Mouse (Mus musculus) urinary bladder, adult 18-20 months (tissue): ENCODE data around the gene Epsti1.

Source experiments
- DNase-seq, 2 experiments: peaks; one replicate each; pipeline ENCODE4 v3.0.0; 2022; ENCODE audit warnings: low spot score in 2 of 2, mixed read lengths in 2 of 2

Epsti1 gene

DNA sequence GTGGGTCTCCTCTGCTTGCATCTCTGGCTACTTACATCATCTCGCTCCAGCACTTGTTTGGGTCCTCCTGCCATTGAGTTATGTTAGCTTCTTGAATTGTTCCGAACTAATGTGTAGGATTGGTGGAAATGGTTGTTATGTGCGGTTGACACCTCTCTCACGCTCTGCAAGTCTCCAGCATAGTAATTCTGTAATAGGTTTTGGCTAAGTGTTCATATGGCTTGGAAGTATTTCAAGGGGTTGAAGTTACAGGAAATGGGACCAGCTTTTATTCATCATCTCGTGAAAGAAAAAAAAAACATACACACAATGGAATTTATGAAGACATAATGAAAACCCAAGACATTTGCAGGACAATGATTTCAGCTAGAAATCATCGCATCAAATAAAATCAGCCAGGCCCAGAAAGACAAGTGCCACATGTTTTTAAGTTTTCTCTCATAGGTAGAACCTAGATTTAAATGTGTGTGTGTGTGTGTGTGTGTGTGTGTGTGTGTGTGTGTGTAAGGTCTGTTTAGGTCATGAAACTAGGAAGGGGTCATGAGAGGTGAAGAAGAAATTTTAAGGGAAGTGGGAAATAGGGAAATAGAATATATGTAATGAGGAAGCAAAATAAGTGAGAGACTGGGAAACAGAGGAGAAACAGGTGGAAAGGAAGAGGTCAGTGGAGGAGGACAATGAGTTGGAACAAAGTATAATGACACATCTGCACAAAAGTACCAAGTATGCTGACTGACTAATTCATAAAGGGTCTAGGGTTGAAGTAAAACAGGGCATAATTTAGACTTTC, 19.2 kb downstream of the Epsti1 start:
- no peak for DNase-seq

DNA sequence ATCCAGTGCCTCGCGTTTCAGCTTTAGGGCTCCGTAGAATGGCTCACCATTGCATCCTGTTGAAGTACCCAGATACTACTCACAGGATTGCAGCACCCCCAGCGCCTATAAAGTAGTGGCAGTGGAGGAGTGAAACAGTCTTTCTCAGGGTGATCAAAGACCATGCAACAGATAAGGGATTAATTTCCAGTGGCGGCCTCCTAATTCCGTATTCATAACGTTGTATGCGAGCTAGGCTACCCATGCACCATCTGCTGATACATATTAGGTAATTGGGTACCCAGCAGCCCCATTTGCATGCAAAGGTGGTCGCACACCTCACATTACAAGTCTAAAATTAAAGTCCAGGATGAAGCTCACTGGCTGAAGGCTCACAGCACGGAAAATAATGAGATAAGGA, 21.4 kb downstream of the Epsti1 start:
- DNase-seq = no peak

DNA sequence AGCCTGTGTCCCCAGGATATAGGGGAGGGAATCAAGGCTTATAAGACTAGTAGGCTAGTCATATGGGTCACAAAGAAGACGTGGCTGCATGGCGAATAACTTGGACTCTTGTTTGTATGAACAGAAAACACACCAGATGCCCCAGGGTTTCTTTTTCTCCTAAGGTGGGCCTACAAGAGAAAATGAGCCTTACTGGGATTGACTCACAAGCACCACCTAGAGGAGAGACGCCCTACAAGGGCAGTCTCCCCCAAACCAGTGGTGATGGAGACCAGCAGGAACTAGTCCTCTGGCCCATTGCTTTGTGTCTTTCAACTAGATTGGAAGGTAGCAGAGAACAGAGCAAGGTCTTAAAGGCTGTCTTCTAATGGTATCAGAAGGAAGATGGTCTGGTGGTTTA, 22.7 kb downstream of the Epsti1 start:
- DNase-seq = no peak

DNA sequence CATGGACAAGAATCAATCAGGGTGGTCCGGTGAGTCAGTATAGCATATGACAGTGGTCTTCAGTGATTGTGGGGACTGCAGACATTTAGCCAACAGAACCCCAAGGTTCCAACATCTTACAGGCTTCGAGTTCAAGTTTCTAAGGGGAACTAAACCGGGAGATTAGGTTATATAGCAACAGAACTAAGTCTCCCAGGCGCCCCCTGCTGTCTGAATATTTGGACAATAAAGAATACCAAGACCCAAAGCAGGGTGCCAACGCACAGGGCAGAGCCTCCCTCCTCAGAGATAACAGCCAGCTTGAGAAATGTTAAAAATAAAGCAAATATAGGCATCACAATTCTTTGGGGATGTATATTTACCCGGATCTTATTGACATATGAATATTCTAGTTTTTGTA, 24.0 kb downstream of the Epsti1 start:
- DNase-seq = peak; percentile 34 to 45

DNA sequence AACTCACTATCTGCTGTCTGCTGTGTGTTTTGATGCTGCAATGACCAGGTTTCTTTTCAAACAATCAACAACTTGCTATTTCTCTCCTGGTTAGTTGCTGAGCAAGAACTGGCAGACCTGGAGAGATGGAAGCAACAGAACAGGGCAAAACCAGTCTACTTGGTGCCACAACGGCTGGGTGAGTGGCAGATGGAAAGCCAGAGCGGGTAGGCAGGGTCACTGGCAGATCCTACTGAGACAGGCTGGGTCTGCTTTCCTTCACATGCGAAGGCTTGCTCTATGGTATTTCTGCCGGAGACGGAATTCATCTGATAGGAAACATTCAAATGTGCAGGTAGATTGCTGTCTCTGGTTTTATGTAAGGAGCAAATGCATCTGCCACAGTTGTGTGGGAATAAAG, 24.6 kb downstream of the Epsti1 start:
- no peak for DNase-seq

DNA sequence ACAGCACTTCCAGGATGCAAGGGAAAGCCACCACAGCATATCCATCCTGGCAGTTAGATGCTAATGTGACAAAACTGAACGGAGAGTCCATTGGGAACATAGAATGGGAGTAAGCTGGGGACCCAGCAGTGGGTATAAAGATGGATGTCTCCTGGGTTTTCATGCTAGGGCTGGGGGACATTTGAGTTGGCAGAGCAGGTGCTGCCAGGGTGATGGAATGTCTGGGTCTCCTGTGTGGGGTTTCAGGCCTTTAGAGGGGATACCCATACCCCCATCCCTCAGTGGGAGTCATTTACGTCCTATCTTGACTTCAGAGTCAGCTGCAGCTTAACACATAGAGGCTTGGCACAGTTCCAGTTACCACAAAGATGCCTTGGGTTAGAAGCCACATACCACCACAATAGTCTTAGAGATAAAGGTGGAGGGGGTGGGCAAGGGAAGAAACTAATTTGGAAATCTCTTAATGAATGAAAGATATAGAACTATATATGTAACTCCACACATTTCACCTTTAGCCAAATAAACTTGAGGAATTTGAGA, 25.2 kb downstream of the Epsti1 start:
- no peak for DNase-seq

DNA sequence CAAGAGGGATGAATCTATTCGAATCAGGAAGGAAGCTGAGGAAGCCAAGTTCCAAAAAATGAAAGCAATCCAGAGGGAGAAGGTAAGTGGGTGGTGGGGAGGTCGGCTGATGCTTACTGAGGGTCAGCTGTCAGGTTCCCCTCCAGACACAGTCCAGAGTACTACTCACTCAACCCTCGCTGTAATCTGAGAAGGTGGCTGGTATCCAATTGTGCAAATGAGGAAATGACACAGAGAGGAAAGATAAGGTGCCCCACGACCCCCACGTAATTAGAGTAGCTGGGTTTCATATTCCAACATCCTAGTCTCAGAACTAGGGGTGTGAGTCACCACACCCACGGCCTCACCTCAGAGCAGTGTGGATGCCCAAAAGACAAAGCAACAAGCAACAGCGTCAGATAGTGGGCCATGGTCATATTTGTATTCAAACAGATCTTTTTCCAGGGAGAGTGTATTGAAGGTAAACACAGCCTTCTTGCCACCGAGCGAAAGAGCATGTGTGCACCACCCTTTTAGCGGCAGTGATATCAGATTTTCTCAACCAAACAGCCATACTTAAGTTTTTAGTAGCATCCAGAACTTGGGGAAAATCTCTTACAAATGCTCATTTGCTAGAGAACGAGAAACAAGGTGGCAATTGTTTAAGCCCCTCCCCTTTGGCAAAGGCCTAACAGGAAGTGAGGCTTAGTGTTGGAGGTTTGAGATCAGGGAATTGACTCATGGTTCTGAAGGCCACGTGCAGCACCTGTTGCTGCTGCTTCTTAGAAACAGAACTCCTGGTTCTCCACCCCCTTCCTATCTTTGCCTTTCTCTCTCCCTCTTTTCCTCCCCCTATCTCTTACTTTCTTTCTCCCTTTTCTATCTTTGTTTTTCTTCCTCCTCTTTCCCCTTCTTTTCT, 28.4 kb downstream of the Epsti1 start:
- no peak for DNase-seq

DNA sequence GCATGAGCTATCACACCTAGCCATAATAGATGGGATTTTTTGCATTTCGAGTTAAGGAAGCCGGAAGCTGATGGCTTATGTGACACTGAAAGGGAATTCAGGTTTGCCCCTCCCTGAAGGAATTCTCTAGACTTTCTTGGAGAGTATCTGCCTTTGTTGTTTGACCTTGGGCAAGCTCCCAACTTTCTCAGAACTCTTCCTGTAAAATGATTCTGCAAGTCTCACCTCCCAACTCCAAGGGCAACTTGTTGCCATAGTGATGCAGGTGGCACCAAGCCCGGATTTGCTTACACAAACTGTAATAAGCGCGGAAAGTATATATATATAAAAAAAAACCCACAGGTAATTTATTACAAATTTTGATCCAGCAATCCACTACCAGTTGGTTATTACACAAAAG, 29.2 kb downstream of the Epsti1 start:
- DNase-seq = no peak

DNA sequence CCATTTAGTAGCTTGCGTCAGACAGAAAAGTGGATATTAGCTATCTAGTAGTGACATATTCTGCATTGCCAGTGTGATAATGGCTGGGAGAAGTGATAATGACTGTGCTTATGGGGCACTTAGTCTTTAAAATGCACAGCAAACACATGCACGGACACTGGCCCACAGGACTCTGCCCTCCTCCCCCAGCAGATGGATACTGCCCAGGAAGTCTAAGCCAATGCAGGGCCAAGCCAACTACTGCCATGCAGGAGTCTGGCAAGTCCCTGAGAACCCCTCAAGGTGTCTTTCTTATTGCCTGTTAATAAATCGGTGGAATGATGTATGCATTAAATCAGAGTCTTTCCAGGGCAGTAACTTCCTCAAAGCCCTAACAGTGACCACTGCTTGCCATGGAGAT, 30.4 kb downstream of the Epsti1 start:
- no peak for DNase-seq

DNA sequence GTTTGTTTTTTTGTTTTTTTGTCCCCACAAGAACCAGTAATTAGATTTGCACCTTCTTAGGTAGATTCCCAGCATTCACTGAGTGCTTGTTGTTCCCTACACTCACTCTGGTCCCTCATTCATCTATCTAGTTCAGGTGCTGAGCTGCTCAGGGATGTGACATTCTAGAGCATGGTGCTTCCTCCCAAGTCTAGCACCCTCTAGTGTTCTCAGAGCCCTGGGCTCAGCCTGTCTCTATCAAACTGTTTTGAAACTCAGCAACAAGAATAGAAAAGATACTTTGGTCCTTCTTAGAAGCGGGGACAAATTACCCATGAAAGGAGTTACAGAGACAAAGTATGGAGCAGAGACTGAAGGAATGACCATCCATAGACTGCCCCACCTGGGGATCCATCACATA, 37.1 kb downstream of the Epsti1 start:
- DNase-seq = no peak

DNA sequence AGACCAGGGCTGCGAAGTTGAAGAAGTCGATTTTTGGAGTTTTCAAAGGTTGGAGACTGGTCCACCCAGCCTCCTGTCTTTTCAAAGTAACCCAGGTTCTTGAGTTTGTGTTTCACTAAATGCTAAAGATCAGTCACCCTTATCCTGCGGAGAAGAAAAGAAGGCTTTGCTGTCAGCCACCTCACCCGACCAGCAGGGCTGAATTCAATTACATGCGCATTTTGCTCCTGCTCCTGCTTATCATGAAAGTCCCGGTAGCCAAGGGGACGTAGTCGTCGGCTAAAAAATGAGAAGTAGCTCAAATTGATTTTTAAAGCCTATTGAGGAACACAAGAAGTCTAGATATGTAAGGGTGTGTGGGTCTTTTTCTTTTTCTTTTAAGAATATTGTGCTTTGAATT, 38.2 kb downstream of the Epsti1 start:
- DNase-seq = no peak

DNA sequence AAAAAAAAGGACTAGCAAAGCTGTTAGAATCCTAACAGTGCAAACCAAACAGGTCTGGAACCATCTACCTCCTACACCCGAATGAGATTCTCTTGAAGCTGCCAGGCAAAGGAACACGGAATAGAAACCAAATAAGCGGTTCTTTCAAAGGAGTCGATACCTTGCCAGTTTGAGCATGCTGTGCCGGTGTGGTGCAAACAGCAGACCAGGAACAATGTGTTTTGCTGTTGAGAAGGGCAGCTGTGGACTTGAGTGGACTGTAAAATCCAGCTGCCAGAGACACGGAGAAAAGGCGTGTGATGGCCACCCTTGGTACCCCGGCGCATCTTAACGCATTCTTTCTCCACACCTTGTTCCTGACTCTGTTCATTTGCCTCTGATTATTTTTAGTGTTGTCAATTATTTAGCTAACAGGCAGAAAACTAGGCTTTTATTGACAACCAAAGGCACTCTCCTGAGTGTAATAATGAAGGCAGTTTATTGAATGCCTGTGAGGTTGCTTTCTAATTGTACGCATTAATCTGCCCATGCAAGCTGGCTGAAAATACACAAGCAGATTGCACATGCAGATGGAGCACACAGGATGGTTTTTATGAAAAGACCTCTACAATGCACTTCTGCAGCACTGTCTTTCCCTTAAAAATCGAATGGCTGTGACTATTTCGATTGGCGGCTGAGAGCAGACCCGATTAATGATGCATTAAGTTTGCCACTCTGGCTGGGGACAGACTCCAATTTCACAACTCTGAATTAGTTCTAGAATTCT, 38.9 kb downstream of the Epsti1 start:
- DNase-seq = no peak

DNA sequence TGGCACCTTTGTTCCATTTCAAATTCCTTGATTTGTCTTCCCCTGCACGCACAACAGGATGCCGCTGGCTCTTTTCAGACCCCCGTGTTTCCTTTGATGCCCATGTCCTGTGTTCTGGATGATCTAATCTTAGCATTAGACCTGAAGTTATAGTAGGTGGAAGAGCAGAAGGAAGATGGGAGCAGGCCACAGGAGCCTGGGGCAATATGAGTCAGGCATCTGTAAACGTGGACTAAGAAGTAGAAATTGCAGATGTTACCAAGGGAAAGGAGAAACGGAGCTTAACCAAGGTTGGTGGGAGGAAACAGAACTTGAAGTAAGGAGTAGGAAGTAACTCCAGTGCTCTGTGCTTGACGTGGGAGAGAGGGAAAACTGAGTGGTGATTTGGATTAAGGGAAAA, 57.7 kb downstream of the Epsti1 start:
- DNase-seq = no peak

DNA sequence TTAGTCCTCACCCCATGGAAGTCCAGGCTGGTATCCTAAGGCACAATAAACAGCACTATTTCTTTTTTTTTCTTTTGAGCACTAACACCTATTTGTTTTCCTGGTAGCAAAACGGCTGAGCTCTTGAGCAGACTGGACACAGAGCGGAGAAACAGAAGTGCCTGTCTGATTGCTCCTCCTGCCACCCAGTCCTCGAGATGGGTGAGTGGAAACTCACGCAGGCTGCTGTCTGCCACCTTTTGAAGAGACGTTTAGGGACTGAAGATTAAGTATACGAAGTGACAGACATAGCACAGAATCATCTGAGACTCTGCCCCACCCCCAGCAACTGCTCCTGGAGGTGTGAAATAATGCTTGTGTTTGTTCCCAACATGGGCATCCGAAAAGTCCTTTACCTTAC, 59.5 kb downstream of the Epsti1 start:
- DNase-seq = no peak

DNA sequence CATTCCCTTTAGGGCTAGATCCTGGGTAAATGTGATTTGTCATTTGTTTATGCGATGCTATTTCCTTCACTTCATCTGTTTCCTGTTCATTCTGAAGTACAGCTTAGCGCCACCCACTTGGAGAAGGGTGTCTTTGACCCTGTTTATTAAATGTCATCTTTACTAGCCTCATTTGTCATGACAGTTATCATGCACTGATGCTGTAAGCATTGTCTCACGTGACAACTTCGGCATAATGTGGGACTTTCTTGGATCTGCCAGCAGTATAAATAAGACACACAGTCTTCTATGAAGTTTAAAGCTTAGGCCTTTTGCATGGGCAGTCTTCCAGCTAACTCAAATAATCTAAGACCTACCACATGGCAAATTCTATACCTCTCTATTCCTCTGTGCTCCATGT, 67.3 kb downstream of the Epsti1 start:
- DNase-seq = no peak

DNA sequence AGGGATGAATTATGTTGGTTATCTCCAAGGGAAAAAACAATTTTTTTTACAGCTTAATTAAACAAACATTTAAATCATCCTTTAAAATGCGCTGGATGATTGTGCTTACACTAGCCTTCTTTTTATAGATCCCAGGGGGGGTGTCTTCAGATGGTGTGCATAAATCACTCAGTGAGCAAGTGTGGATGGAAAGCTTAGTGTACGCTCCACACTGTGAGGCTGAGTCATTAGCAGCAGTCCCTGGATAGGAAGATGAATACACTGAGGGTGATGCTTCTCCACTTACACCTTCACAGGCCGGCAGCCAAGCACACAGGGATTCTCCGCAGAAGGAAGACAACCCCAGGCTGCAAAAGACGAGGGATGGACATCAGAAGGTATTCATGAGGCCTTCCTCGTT, 70.2 kb downstream of the Epsti1 start:
- DNase-seq = no peak

DNA sequence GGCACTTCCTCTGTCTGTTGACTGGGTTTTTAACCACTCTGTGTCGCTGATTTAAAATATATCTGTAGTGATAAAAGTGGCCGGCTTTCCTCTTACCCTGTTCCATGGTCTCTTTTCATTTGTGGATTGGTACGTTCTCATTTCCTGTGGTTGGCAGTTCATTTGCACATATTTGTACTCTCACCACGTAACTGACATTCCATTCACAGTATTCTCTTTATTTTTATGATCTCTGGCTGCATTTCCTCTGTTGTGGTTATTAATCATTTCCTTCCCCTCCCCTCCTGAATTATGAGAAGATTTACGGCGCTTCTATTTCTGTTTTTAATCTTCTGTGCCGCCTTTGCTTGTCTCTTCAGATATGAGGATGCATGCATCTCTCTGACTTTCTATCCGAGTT, 71.7 kb downstream of the Epsti1 start:
- DNase-seq = no peak

DNA sequence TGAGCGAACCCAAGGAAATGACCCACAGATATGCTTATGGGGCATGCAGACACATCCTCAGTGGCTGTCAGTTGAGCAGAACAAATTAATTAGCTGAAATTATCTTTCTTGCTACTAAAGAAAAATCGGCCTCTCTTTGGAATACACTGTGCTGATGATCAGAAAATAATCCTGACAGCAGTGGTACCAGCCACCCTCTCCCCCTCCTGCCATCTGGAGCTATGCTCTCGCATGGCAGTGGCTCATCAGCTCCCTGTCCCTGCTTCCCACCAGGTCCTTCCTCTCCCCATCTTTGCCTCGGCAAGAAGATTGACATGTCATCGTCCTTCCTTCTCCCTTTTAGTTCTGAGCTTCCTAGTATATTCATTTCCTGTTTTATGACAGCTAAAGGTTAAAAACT, 77.5 kb downstream of the Epsti1 start:
- DNase-seq = no peak

DNA sequence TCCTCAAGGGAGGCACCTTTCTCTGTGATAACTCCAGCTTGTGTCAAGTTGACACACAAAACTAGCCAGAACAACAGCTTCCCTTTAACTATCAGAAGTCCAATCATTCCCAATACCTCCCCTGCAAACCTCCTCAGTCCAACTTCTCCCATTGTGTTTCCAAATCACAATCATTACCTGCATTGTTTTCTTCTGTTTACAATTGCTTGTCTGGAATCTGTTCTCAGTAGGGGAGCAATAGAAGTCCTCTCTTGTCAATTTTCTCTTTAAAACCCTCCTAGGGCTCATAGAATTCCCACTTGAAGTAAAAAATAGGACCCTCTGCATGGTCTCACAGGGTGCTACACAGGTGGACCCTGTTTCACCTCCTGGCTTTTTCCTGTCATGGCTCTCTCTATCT, 93.7 kb downstream of the Epsti1 start:
- no peak for DNase-seq

DNA sequence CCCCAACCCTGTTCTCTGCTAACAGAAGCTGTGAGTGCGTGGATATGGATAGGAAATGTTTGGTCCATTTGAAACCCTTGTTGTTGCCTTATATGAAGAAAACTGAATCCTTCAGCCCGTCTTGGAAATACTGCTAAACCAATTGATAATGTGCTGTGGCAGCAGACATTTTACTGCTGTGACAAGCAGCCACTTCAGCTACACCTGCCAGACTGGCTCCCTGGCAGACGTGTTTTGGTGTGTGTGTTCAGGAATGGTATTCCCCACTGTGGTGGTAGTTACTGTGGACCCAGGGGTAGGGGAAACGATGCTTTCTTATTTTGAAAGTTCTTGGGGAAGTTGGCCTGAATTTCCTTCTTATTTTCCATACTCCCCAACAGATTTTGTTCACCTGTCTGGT, 100.4 kb downstream of the Epsti1 start:
- no peak for DNase-seq

DNA sequence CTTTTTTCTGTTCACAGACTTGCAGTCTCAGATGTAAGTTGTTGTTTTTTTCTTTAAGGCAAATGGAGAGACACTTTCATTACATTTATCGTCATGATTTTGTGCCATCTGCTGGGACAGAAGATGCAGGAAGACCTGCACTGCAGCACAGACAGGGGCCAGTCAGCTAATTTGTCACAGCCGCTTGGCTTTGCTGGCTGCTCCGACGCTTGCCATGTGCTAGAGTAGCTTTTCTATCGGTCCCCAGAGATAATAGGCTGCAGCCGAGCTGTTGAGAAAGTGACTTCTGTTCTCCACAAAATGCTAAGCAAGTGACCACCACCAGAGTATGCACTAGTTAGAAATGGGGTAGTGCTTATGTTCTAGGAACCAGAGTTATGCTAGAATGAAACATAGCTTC, 104.0 kb downstream of the Epsti1 start:
- DNase-seq = no peak

DNA sequence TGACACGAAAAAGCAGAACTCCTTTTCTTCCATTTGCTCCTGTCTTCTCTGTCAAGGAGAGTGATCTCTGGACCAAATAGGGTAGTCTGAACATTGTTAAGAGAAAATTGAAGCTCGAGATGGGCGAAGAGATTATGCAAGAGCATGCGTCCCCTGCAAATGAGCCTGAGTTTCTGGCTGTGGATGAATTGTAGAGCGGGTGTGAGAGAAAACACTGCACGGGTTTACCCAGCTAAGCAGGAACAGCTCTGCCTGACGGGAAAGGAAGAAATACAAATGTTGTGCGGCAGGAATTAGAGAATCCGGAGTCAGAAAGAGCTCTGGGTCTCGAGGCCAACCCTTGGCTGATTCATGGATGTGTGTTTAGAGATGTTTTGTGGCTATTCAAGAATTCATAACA, 107.8 kb downstream of the Epsti1 start:
- no peak for DNase-seq
